Mouse (Mus musculus): ENCODE results near the gene Tlr2. TPM values are rescaled to one million over a fixed set of nuclear protein-coding genes. Genes with fewer than 3 reads are reported as not detected.

Gene Tlr2
- polyA plus RNA-seq, 1 experiment from 2014 or later, result 23.1 TPM

DNA sequence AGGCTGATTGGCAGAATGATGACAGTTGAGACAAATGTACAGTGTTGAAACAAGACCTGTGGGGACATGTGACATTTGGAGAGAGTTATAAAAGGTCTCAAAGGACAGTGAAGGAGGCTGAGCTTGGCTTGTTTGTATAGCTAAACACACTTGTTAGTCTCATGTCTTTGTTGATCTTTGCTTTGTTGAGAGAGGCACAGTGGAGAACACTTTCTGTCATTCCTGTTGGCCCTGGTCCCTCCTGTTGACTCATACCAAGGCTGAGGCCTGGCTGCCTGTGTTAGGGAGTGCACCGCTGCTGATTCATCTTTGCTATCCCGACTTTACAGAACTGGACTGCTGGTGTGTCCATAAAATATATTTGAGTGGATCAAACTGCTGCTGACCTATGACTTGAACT, 23.6 kb upstream of the Tlr2 start:
- no peaks in the 10 kb centered on the region for H3K27me3 ChIP-seq
- in situ Hi-C loops (cut with MboI; ENCODE audit: low pct_unique_long_range_greater_than_20kb), result no loop called here
- POLR2A ChIA-PET, result no interaction called here
- DNase-seq (ENCODE audit: low read depth, low spot score), result no peak
- TF ChIP-seq CTCF (IDR thresholded peaks at IDR 0.05), result no peak
- ATAC-seq, result peak; percentile 74
- CTCF ChIA-PET, result interaction anchor here (1.5 kb wide), 1 partner anchor 11 kb away, joined by 5 read pairs; no protein-coding TSS in a partner anchor

DNA sequence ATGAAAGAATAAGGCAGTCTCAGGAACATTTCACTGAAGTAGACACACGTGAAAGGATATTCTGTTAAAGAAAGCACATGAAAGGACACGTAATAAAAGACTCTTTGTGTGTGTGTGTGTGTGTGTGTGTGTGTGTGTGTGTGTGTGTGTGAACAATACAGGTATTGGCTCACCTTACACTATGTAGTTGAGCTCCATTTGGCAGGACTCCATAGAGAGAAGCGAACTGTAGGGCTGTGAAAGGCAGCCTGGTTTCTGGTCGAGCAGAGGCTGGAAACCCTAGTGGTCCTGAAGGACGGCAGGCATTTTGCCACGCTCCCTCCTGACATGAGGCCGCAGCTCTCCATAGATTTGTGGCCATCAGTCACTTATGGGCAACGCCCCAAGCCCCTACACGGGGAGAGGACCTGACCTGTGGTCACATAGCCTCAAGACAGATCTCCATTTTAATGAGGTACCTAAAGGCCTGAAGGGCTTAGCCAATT, 22.5 kb upstream of the Tlr2 start:
- CTCF ChIA-PET, result interaction anchor here (1.5 kb wide), 1 partner anchor 12 kb away, joined by 5 read pairs; no protein-coding TSS in a partner anchor

DNA sequence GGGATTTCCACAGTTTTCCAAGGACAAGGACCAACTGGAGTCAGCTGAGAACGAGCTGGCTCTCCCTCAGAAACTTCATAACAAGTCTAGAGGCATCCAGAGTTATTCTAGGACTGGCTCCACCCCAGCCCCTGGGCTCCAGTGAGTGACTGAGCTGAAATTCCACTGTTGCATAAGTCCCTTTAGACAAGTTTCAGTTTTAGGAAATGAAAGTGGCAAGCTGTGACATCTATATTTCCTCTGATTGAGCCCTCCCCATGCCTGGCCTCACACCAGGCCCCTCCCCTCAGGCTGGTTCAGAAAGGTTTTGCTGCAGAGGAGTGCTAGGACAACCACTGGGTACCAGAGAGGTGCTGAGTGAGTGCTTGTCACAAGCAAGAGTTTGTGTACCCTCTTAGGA, 21.4 kb upstream of the Tlr2 start:
- DNase-seq (ENCODE audit: low read depth, low spot score), result no peak
- ATAC-seq, result peak; percentile 71
- in situ Hi-C loops (cut with MboI; ENCODE audit: low pct_unique_long_range_greater_than_20kb), result no loop called here

More for the DNA sequence above, 22.5 kb upstream of the Tlr2 start:
- TF ChIP-seq CTCF (IDR thresholded peaks at IDR 0.05), result no peak
- H3K27me3 ChIP-seq, result no peaks in the 10 kb centered on the region
- in situ Hi-C loops (cut with MboI; ENCODE audit: low pct_unique_long_range_greater_than_20kb), result no loop called here
- POLR2A ChIA-PET, result no interaction called here
- DNase-seq (ENCODE audit: low read depth, low spot score), result no peak
- no peak for ATAC-seq

DNA sequence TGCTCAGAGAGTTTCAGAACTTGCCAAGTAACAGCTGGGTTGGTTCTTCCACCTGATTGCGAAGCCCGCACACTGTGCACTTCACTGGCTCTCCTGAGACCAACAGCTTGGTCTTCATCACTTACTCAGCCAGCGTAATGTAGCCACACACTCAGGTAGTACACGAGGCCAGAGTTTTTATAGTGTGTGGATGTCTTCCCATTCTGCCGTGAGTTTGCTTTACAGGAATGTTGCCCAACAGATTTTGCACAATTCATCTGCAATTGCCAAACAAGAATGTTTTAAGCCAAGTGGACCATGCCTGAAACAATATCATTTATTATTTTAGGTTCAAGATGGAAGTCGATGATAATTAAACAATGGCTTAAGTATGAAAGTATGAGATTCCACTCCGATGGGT, 18.0 kb upstream of the Tlr2 start:
- DNase-seq (ENCODE audit: low read depth, low spot score) (no peak), ATAC-seq (peak; percentile 22)
- TF ChIP-seq CTCF (IDR thresholded peaks at IDR 0.05), result no peak
- in situ Hi-C loops (cut with MboI; ENCODE audit: low pct_unique_long_range_greater_than_20kb), result no loop called here
- no peaks in the 10 kb centered on the region for H3K27me3 ChIP-seq
- ChIA-PET POLR2A (no interaction called here), CTCF (interaction anchor here (0.7 to 2.6 kb wide), 5 partner anchors 8 to 55 kb away, joined by 3 to 9 read pairs (median 4); no protein-coding TSS in a partner anchor)

More for the DNA sequence above, 21.4 kb upstream of the Tlr2 start:
- H3K27me3 ChIP-seq, result no peaks in the 10 kb centered on the region
- POLR2A ChIA-PET, result no interaction called here
- TF ChIP-seq CTCF (IDR thresholded peaks at IDR 0.05), result no peak
- CTCF ChIA-PET, result interaction anchor here (1.1 to 2.5 kb wide), 3 partner anchors 12 to 37 kb away, joined by 4 to 9 read pairs (median 4); no protein-coding TSS in a partner anchor

DNA sequence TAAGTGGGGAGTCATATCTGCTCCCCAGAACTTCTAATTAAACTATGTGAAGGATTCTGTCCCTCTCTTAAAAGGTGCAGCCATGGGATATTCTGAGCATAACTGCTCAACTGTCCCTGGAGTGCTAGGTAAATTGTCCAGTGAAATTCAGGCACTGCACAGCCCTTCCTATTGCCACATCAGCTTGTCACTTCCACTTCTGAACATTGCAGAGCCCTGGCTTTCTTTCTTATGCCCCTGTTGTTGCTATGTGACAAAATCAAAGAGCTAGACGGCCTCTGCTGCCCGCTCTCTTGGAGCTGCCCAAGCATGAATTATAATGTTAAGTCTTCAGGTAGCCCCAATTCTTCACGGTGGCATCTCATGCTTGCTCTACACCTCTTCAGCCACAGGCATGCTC, 17.5 kb upstream of the Tlr2 start:
- ATAC-seq, result no peak
- in situ Hi-C loops (cut with MboI; ENCODE audit: low pct_unique_long_range_greater_than_20kb), result no loop called here
- H3K27me3 ChIP-seq, result no peaks in the 10 kb centered on the region
- CTCF ChIA-PET, result interaction anchor here (0.7 to 2.6 kb wide), 6 partner anchors 8 to 56 kb away, joined by 3 to 9 read pairs (median 3); no protein-coding TSS in a partner anchor
- no peak for TF ChIP-seq CTCF (IDR thresholded peaks at IDR 0.05)
- DNase-seq (ENCODE audit: low read depth, low spot score), result no peak
- POLR2A ChIA-PET, result interaction anchor here (0.6 kb wide), 1 partner anchor 456 kb away, joined by 7 read pairs; no protein-coding TSS in a partner anchor

DNA sequence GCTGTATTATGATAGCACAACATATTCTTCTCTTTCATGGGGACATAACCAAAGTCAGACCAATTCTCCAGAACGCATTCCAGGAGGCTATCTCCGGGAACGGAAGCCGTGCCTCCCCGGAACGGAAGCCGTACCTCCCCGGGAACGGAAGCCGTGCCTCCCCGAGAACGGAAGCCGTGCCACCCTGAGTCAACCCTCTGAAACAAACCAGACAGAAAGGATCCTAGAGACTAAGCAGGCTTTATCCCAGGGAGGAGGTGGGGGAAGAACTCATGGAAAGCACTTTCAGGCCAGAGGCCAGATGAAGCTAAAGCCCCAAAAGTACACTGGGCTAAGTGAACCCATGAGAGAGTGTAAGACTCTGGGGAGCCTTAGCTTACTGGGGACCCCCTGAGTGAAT, 16.1 kb upstream of the Tlr2 start:
- no peaks in the 10 kb centered on the region for H3K27me3 ChIP-seq
- CTCF ChIA-PET, result no interaction called here
- ATAC-seq (no peak), DNase-seq (ENCODE audit: low read depth, low spot score) (no peak)
- in situ Hi-C loops (cut with MboI; ENCODE audit: low pct_unique_long_range_greater_than_20kb), result no loop called here
- TF ChIP-seq CTCF (IDR thresholded peaks at IDR 0.05), result no peak
- POLR2A ChIA-PET, result no interaction called here

DNA sequence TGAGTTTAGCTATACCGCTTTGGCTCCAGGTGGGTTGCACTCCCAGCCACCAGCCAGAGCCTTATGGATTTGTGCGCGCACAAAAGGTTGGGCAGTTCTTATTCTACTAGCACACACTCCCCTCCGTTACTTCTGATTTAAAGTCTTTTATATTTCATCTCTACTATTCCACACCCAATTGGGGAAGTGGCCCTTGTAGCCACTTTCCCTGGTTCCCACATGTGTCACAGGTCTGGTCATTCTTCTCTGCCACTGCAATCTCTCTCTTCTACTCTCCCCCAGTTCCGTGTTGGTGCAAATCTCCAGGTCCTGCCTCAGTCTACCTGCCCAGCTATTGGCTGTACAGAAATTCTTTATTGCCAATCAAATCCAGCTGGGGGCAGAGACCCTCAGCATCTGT, 14.1 kb upstream of the Tlr2 start:
- in situ Hi-C loops (cut with MboI; ENCODE audit: low pct_unique_long_range_greater_than_20kb), result no loop called here
- DNase-seq (ENCODE audit: low read depth, low spot score) (no peak), ATAC-seq (no peak)
- ChIA-PET POLR2A (no interaction called here), CTCF (interaction anchor here (1.4 to 1.5 kb wide), 2 partner anchors 16 to 29 kb away, joined by 3 to 4 read pairs; no protein-coding TSS in a partner anchor)
- no peaks in the 10 kb centered on the region for H3K27me3 ChIP-seq
- TF ChIP-seq CTCF (IDR thresholded peaks at IDR 0.05), result no peak

DNA sequence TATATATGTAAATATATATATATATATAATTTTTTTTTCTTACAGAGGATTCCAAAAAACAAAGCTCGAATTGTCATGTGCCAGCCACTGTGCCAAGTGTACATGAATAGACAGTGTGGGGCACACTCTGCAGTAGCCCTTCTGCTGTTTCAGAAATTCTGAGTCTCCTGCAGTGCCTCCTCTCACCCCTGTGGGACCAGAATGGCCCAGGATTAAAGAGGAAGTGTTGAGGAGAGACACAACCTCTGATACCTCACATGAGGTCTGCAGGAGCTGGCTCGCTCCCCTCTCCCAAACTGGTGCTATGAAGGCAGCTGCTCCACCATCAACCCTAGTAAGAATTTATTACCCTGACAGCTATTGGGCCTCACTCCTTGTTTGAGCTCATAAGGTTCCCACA, 7.8 kb upstream of the Tlr2 start:
- POLR2A ChIA-PET, result no interaction called here
- in situ Hi-C loops (cut with MboI; ENCODE audit: low pct_unique_long_range_greater_than_20kb), result loop anchor here (10.0 kb wide), 2 partner anchors 305 to 465 kb away; partner anchors contain the start of gene Mnd1
- DNase-seq (ENCODE audit: low read depth, low spot score) (no peak), ATAC-seq (no peak)
- no peak for TF ChIP-seq CTCF (IDR thresholded peaks at IDR 0.05)
- no peaks in the 10 kb centered on the region for H3K27me3 ChIP-seq
- CTCF ChIA-PET, result interaction anchor here (1.1 kb wide), 1 partner anchor 10 kb away, joined by 3 read pairs; no protein-coding TSS in a partner anchor

DNA sequence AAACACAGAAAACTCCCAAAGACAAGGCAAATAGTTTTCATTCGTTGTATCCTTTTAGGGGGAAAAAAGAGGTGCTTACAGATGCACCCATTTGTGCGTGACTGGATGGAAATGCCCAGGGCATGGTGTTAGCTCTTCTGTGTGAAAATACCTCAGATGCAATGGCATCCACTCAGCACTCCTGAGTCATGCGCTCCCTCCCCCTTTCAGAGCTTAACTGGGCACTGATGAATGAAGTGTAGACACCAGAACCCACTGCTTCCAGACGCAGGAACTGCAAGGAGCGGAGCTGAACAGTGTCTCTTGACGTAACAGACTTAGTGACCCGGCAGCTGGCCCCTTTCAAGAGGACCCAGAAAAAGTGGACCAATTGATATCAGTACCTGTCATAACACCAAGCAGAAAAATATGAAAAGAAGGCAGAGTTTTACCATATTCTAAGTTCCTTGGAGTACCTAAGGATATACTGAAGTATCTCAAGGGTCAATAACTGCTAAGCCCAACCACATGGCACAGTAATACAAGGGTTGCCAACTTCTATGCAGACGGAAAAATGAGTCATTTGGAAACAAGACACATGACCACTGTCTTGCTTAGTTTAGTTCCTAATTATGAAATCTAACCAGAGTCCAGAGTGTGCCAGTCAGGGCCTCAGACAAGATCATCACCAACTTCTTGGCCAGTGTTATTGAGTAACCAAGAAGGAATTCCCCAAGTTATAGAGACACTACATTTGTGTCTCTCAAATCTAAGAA, 3.4 kb upstream of the Tlr2 start:
- ChIA-PET POLR2A (no interaction called here), CTCF (interaction anchor here (1.5 to 1.7 kb wide), 2 partner anchors 18 to 38 kb away, joined by 4 read pairs; no protein-coding TSS in a partner anchor)
- in situ Hi-C loops (cut with MboI; ENCODE audit: low pct_unique_long_range_greater_than_20kb), result loop anchor here (5.0 to 10.0 kb wide), 3 partner anchors 47 to 470 kb away; partner anchors contain the start of gene Mnd1
- H3K27me3 ChIP-seq, result no peaks in the 10 kb centered on the region
- peak; percentile 94 for ATAC-seq
- DNase-seq (ENCODE audit: low read depth, low spot score), result peak; percentile 99
- TF ChIP-seq CTCF (IDR thresholded peaks at IDR 0.05), result no peak

DNA sequence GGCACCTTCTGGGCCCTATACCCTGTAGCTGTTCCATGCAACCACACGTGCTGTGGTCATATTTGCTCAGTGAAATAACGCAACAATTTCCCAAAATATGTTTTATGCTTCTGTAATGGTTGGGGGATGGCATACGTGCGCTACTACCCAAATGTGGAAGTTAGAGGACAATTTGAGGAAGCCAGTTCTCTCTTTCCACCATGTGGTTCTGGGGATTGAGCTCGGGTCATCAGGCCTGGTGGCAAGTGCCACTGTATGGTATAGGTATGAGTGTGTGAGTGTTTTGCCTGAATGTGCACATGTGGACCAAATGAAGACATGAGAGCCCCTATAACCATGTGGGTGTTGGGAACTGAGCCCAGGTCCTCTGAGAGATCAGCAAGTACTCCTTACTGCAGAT, 2.1 kb downstream of the Tlr2 start:
- POLR2A ChIA-PET, result no interaction called here
- CTCF ChIA-PET, result interaction anchor here (1.1 to 5.1 kb wide), 4 partner anchors 17 to 60 kb away, joined by 4 to 32 read pairs (median 6); no protein-coding TSS in a partner anchor
- in situ Hi-C loops (cut with MboI; ENCODE audit: low pct_unique_long_range_greater_than_20kb), result no loop called here
- no peak for TF ChIP-seq CTCF (IDR thresholded peaks at IDR 0.05)
- no peaks in the 10 kb centered on the region for H3K27me3 ChIP-seq
- ATAC-seq (no peak), DNase-seq (ENCODE audit: low read depth, low spot score) (no peak)

DNA sequence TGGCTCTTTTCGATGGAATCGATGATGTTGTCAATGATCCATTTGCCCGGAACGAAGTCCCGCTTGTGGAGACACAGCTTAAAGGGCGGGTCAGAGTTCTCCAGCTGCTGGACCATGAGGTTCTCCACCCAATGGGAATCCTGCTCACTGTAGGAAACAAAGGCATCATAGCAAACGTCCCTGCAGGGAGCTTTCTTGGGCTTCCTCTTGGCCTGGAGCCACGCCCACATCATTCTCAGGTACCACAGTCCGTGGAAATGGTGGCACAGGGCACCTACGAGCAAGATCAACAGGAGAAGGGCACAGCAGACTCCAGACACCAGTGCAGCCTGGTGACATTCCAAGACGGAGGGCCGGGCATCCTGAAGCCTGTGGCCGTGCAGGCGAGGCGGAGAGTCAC, 4.9 kb downstream of the Tlr2 start:
- H3K27me3 ChIP-seq, result no peaks in the 10 kb centered on the region
- POLR2A ChIA-PET, result interaction anchor here (0.5 kb wide), 1 partner anchor 317 kb away, joined by 3 read pairs; no protein-coding TSS in a partner anchor
- in situ Hi-C loops (cut with MboI; ENCODE audit: low pct_unique_long_range_greater_than_20kb), result no loop called here
- TF ChIP-seq CTCF (IDR thresholded peaks at IDR 0.05), result no peak
- DNase-seq (ENCODE audit: low read depth, low spot score) (no peak), ATAC-seq (no peak)
- CTCF ChIA-PET, result interaction anchor here (0.9 to 1.0 kb wide), 2 partner anchors 58 to 63 kb away, joined by 3 to 4 read pairs; no protein-coding TSS in a partner anchor
